Mouse (Mus musculus): ENCODE measurements at regions not wholly inside any gene's neighbourhood (a gene's known extent, or its start where the extent isn't known, plus 50 kb on each side); places are given as distances from the start of the nearest gene placed in this dataset.

GRCm38 (mm10) chr15:69253698-69254097, 2753.0 kb upstream of the Lrrc6 start:
- H3K4me2 ChIP-seq (ENCODE audit: low read depth, low read length, poor library complexity, severe bottlenecking): no peak overlapping the region
- no peaks in the 10 kb centered on the region for H3K9me3 ChIP-seq (ENCODE audit: low read length)
- no peaks in the 10 kb centered on the region for H3K36me3 ChIP-seq (ENCODE audit: insufficient read depth, low read length)
- 93% methylated on average over 2 of the region's 2 CpGs for WGBS
- no peaks in the 10 kb centered on the region for H3K4me1 ChIP-seq (ENCODE audit: insufficient read depth, low read length)
- no peaks in the 10 kb centered on the region for H3K27me3 ChIP-seq (ENCODE audit: insufficient read depth, low read length)
- no peak overlapping the region for H3K4me3 ChIP-seq (ENCODE audit: low read depth, low read length)
- TF ChIP-seq CTCF (IDR thresholded peaks at IDR 0.05): no peak
- H3K27ac ChIP-seq (ENCODE audit: low read depth, low read length): no peak overlapping the region
- no peak for ATAC-seq (ENCODE audit: low FRiP score)
- no peak for DNase-seq (ENCODE audit: low spot score)
- no peak overlapping the region for H3K9ac ChIP-seq (replicated peaks; ENCODE audit: low read length, poor library complexity, severe bottlenecking)

GRCm38 (mm10) chr15:69252095-69252494, 2751.4 kb upstream of the Lrrc6 start:
- no peak overlapping the region for H3K27ac ChIP-seq (ENCODE audit: low read depth, low read length)
- H3K9me3 ChIP-seq (ENCODE audit: low read length): no peaks in the 10 kb centered on the region
- H3K9ac ChIP-seq (replicated peaks; ENCODE audit: low read length, poor library complexity, severe bottlenecking): no peak overlapping the region
- no peak for DNase-seq (ENCODE audit: low spot score)
- TF ChIP-seq CTCF (IDR thresholded peaks at IDR 0.05): no peak
- H3K27me3 ChIP-seq (ENCODE audit: insufficient read depth, low read length): no peaks in the 10 kb centered on the region
- H3K4me3 ChIP-seq (ENCODE audit: low read depth, low read length): no peak overlapping the region
- 91% methylated on average over 3 of the region's 3 CpGs for WGBS
- H3K36me3 ChIP-seq (ENCODE audit: insufficient read depth, low read length): no peaks in the 10 kb centered on the region
- no peak for ATAC-seq (ENCODE audit: low FRiP score)
- H3K4me1 ChIP-seq (ENCODE audit: insufficient read depth, low read length): no peaks in the 10 kb centered on the region
- H3K4me2 ChIP-seq (ENCODE audit: low read depth, low read length, poor library complexity, severe bottlenecking): no peak overlapping the region

GRCm38 (mm10) chr15:69246190-69246966, 2745.7 kb upstream of the Lrrc6 start:
- no peak overlapping the region for H3K9ac ChIP-seq (replicated peaks; ENCODE audit: low read length, poor library complexity, severe bottlenecking)
- DNase-seq (ENCODE audit: low spot score): peak; percentile 89
- peak overlapping the region; percentile 70; the same call in 1 of the 2 replicates for H3K27ac ChIP-seq (ENCODE audit: low read depth, low read length)
- ATAC-seq (ENCODE audit: low FRiP score): peak; percentile 84
- H3K36me3 ChIP-seq (ENCODE audit: insufficient read depth, low read length): no peaks in the 10 kb centered on the region
- 24% methylated on average over 3 of the region's 3 CpGs for WGBS
- H3K27me3 ChIP-seq (ENCODE audit: insufficient read depth, low read length): no peaks in the 10 kb centered on the region
- H3K4me3 ChIP-seq (ENCODE audit: low read depth, low read length): no peak overlapping the region
- peaks cover 2% of the 10 kb centered on the region; the same call in 1 of the 2 replicates for H3K4me1 ChIP-seq (ENCODE audit: insufficient read depth, low read length)
- no peak overlapping the region for H3K4me2 ChIP-seq (ENCODE audit: low read depth, low read length, poor library complexity, severe bottlenecking)
- TF ChIP-seq CTCF (IDR thresholded peaks at IDR 0.05): no peak
- no peaks in the 10 kb centered on the region for H3K9me3 ChIP-seq (ENCODE audit: low read length)

- Histone ChIP-seq H3K27me3 (ENCODE audit: insufficient read depth, low read length) (no peaks in the 10 kb centered on the region), H3K4me3 (ENCODE audit: low read depth, low read length) (no peak overlapping the region), H3K9ac (replicated peaks; ENCODE audit: low read length, poor library complexity, severe bottlenecking) (no peak overlapping the region), H3K4me2 (ENCODE audit: low read depth, low read length, poor library complexity, severe bottlenecking) (no peak overlapping the region), H3K36me3 (ENCODE audit: insufficient read depth, low read length) (no peaks in the 10 kb centered on the region), H3K9me3 (ENCODE audit: low read length) (no peaks in the 10 kb centered on the region), H3K4me1 (ENCODE audit: insufficient read depth, low read length) (no peaks in the 10 kb centered on the region), H3K27ac (ENCODE audit: low read depth, low read length) (no peak overlapping the region)
- ATAC-seq (ENCODE audit: low FRiP score): no peak
- 90% methylated on average over 1 of the region's 1 CpGs for WGBS
- no peak for DNase-seq (ENCODE audit: low spot score)
- no peak for TF ChIP-seq CTCF (IDR thresholded peaks at IDR 0.05)
These were observed 2734.6 kb upstream of the Lrrc6 start for GRCm38 (mm10) chr15:69235271-69235670.

- ATAC-seq (ENCODE audit: low FRiP score): no peak
- Histone ChIP-seq H3K4me1 (ENCODE audit: insufficient read depth, low read length) (no peaks in the 10 kb centered on the region), H3K27me3 (ENCODE audit: insufficient read depth, low read length) (no peaks in the 10 kb centered on the region), H3K4me2 (ENCODE audit: low read depth, low read length, poor library complexity, severe bottlenecking) (no peak overlapping the region), H3K4me3 (ENCODE audit: low read depth, low read length) (no peak overlapping the region), H3K27ac (ENCODE audit: low read depth, low read length) (no peak overlapping the region), H3K36me3 (ENCODE audit: insufficient read depth, low read length) (no peaks in the 10 kb centered on the region), H3K9me3 (ENCODE audit: low read length) (no peaks in the 10 kb centered on the region), H3K9ac (replicated peaks; ENCODE audit: low read length, poor library complexity, severe bottlenecking) (no peak overlapping the region)
- 72% methylated on average over 6 of the region's 6 CpGs for WGBS
- DNase-seq (ENCODE audit: low spot score): no peak
- no peak for TF ChIP-seq CTCF (IDR thresholded peaks at IDR 0.05)
These were observed 2724.2 kb upstream of the Lrrc6 start for GRCm38 (mm10) chr15:69224619-69225587.

GRCm38 (mm10) chr15:69223411-69223810, 2722.7 kb upstream of the Lrrc6 start:
- DNase-seq (ENCODE audit: low spot score) (no peak), ATAC-seq (ENCODE audit: low FRiP score) (no peak)
- Histone ChIP-seq H3K4me3 (ENCODE audit: low read depth, low read length) (no peak overlapping the region), H3K4me2 (ENCODE audit: low read depth, low read length, poor library complexity, severe bottlenecking) (no peak overlapping the region), H3K36me3 (ENCODE audit: insufficient read depth, low read length) (no peaks in the 10 kb centered on the region), H3K9me3 (ENCODE audit: low read length) (no peaks in the 10 kb centered on the region), H3K9ac (replicated peaks; ENCODE audit: low read length, poor library complexity, severe bottlenecking) (no peak overlapping the region), H3K27ac (ENCODE audit: low read depth, low read length) (no peak overlapping the region), H3K27me3 (ENCODE audit: insufficient read depth, low read length) (no peaks in the 10 kb centered on the region), H3K4me1 (ENCODE audit: insufficient read depth, low read length) (no peaks in the 10 kb centered on the region)
- TF ChIP-seq CTCF (IDR thresholded peaks at IDR 0.05): no peak

Measured in midbrain, postnatal 0 days (tissue).